Mouse (Mus musculus): ENCODE data around the gene Dynlrb2. TPM values are rescaled to one million over a fixed set of nuclear protein-coding genes. Genes with fewer than 3 reads are reported as not detected.

Gene Dynlrb2
- total and polyA plus RNA-seq, 3 experiments: not detected

- no peak for TF ChIP-seq JUN (IDR thresholded peaks at IDR 0.05; ENCODE audit: insufficient read depth, low read depth, low read length)
- TF ChIP-seq MXI1 (IDR thresholded peaks at IDR 0.05; ENCODE audit: low read depth, low read length): no peak
- no peak for TF ChIP-seq TCF12 (IDR thresholded peaks at IDR 0.05; ENCODE audit: low read depth, low read length)
- TF ChIP-seq E2F4 (IDR thresholded peaks at IDR 0.05; ENCODE audit: insufficient replicate concordance, low read depth, low read length): no peak
- no peak for TF ChIP-seq IRF4 (IDR thresholded peaks at IDR 0.05; ENCODE audit: low read depth, low read length)
- no peak for TF ChIP-seq EP300 (IDR thresholded peaks at IDR 0.05; ENCODE audit: low read length)
- TF ChIP-seq MAX (IDR thresholded peaks at IDR 0.05; ENCODE audit: low read length): peak; percentile 55; the same call in 1 of the 2 replicates
- no peak for TF ChIP-seq RAD21 (IDR thresholded peaks at IDR 0.05; ENCODE audit: low read depth, low read length)
- no peak for TF ChIP-seq UBTF (IDR thresholded peaks at IDR 0.05; ENCODE audit: low read depth, low read length)
- no peak for TF ChIP-seq HCFC1 (IDR thresholded peaks at IDR 0.05; ENCODE audit: low read depth, low read length)
- no peak for TF ChIP-seq NELFE (IDR thresholded peaks at IDR 0.05; ENCODE audit: low read depth, low read length)
- TF ChIP-seq NRF1 (IDR thresholded peaks at IDR 0.05; ENCODE audit: low read depth, low read length): no peak
- peak; percentile 72 for TF ChIP-seq ETS1 (conservative IDR thresholded peaks at IDR 0.05; ENCODE audit: low read depth, low read length)
- no peak for TF ChIP-seq TBP (conservative IDR thresholded peaks at IDR 0.05; ENCODE audit: low read depth, low read length)
Measured at GRCm38 (mm10) chr8:116477941-116478340, 26.8 kb upstream of the Dynlrb2 start.

GRCm38 (mm10) chr8:116478681-116479080 lies 26.1 kb upstream of the Dynlrb2 start:
- H3K79me2 ChIP-seq (replicated peaks; ENCODE audit: control insufficient read depth, extremely low read depth, insufficient read depth, poor library complexity, severe bottlenecking): no peaks in the 10 kb centered on the region
- no peak overlapping the region for H3K27ac ChIP-seq (ENCODE audit: insufficient read depth, low read depth)
- DNase-seq (ENCODE audit: extremely low read depth): peak; percentile 67
- no peaks in the 10 kb centered on the region for H3K9me3 ChIP-seq (replicated peaks; ENCODE audit: low read length)
- H3K36me3 ChIP-seq (replicated peaks in 1 of 2; ENCODE audit: control insufficient read depth in 1 of 2, insufficient read depth in 1 of 2, low read length in 1 of 2): no peaks in the 10 kb centered on the region
- no peak overlapping the region for H3K4me2 ChIP-seq (ENCODE audit: insufficient read depth, low read depth, poor library complexity, severe bottlenecking)
- TF ChIP-seq RAD21 (IDR thresholded peaks at IDR 0.05; ENCODE audit: low read depth, low read length) (peak; percentile 56), SMC3 (IDR thresholded peaks at IDR 0.05; ENCODE audit: low read depth, low read length) (peak; percentile 21; the same call in 1 of the 2 replicates), CTCF (conservative IDR thresholded peaks at IDR 0.05 in 1 of 2, IDR thresholded peaks at IDR 0.05 in 1 of 2; ENCODE audit: low read depth in 2 of 2, low read length in 2 of 2) (peak; percentile 42 to 62; a peak in 3 of 4 replicates), ELF1 (IDR thresholded peaks at IDR 0.05; ENCODE audit: low read depth, low read length) (0 out of 2 replicates have a peak, but pooled peaks have one; percentile 46), JUN (IDR thresholded peaks at IDR 0.05; ENCODE audit: insufficient read depth, low read depth, low read length) (no peak), HCFC1 (IDR thresholded peaks at IDR 0.05; ENCODE audit: low read depth, low read length) (no peak)
- dilution Hi-C loops (cut with MboI; ENCODE audit: extremely low pct_ligation_motif_present, extremely low pct_unique_long_range_greater_than_20kb, low sequenced_read_pairs): no loop called here
- H3K27me3 ChIP-seq (replicated peaks): no peaks in the 10 kb centered on the region
- no peak overlapping the region for H3K9ac ChIP-seq (ENCODE audit: insufficient read depth, low read depth)
- in situ Hi-C loops (cut with MboI; ENCODE audit: low pct_ligation_motif_present, low pct_unique_long_range_greater_than_20kb, low sequenced_read_pairs): loop anchor here (25.0 kb wide), 1 partner anchor 384 kb away; no protein-coding TSS in a partner anchor
- H3K4me1 ChIP-seq (ENCODE audit: control insufficient read depth in 1 of 2, insufficient read depth in 2 of 2): peaks cover 3 to 13% of the 10 kb centered on the region in 2 experiments; a peak in 2 of 4 replicates
- no peak overlapping the region for H3K4me3 ChIP-seq (replicated peaks in 1 of 3; ENCODE audit: low read depth in 2 of 3, low read length in 2 of 3, poor library complexity in 1 of 3)

More at GRCm38 (mm10) chr8:116477941-116478340, 26.8 kb upstream of the Dynlrb2 start:
- H3K4me1 ChIP-seq (ENCODE audit: control insufficient read depth in 1 of 2, insufficient read depth in 2 of 2): peaks cover 3 to 13% of the 10 kb centered on the region in 2 experiments; a peak in 2 of 4 replicates
- H3K4me3 ChIP-seq (replicated peaks in 1 of 3; ENCODE audit: low read depth in 2 of 3, low read length in 2 of 3, poor library complexity in 1 of 3): no peak overlapping the region
- dilution Hi-C loops (cut with MboI; ENCODE audit: extremely low pct_ligation_motif_present, extremely low pct_unique_long_range_greater_than_20kb, low sequenced_read_pairs) (no loop called here), in situ Hi-C loops (cut with MboI; ENCODE audit: low pct_ligation_motif_present, low pct_unique_long_range_greater_than_20kb, low sequenced_read_pairs) (loop anchor here (25.0 kb wide), 1 partner anchor 384 kb away; no protein-coding TSS in a partner anchor)
- H3K27me3 ChIP-seq (replicated peaks): no peaks in the 10 kb centered on the region
- H3K27ac ChIP-seq (ENCODE audit: insufficient read depth, low read depth): no peak overlapping the region
- no peaks in the 10 kb centered on the region for H3K36me3 ChIP-seq (replicated peaks in 1 of 2; ENCODE audit: control insufficient read depth in 1 of 2, insufficient read depth in 1 of 2, low read length in 1 of 2)
- DNase-seq (ENCODE audit: extremely low read depth): peak; percentile 20
- 0 out of 2 replicates have a peak overlapping the region, but pooled peaks have one; percentile 19 for H3K4me2 ChIP-seq (ENCODE audit: insufficient read depth, low read depth, poor library complexity, severe bottlenecking)
- H3K79me2 ChIP-seq (replicated peaks; ENCODE audit: control insufficient read depth, extremely low read depth, insufficient read depth, poor library complexity, severe bottlenecking): no peaks in the 10 kb centered on the region
- H3K9me3 ChIP-seq (replicated peaks; ENCODE audit: low read length): no peaks in the 10 kb centered on the region
- no peak overlapping the region for H3K9ac ChIP-seq (ENCODE audit: insufficient read depth, low read depth)

Data from CH12.LX (cell line).